Mouse (Mus musculus) limb, embryonic 14.5 days (tissue): Measurements from ENCODE around the gene Stag1. TPM values are rescaled to one million over a fixed set of nuclear protein-coding genes. Genes with fewer than 3 reads are reported as not detected.

ENCODE experiments used
- ATAC-seq: fragments of 200-750 bp; cut with Nextera tagmentation; 2 replicates; pipeline ENCODE4 v1.8.0; 2017; ENCODE audit warnings: low read depth, moderate number of reproducible peaks, moderate TSS enrichment; ENCODE audit not compliant: low FRiP score
- DNase-seq: peaks from one replicate; pipeline ENCODE4 v3.0.0-alpha.2; 2015; ENCODE audit warnings: low spot score
- H3K27ac ChIP-seq: fragments of 300-500 bp; sonication (generic); replicated peaks from 2 replicates; pipeline ENCODE4 v1.5.1; 2014; ENCODE audit warnings: low read depth, mild to moderate bottlenecking, low read length, moderate library complexity, mixed read lengths
- H3K27me3 ChIP-seq: fragments of 300-500 bp; sonication (generic); 2 replicates; pipeline ENCODE4 v1.6.1; 2014; ENCODE audit warnings: low read length, mixed read lengths; ENCODE audit not compliant: control insufficient read depth, insufficient read depth
- H3K36me3 ChIP-seq: fragments of 300-500 bp; sonication (generic); 2 replicates; pipeline ENCODE4 v1.6.1; 2014; ENCODE audit warnings: mild to moderate bottlenecking, low read length, moderate library complexity, mixed read lengths; ENCODE audit not compliant: control insufficient read depth, insufficient read depth
- H3K4me1 ChIP-seq: fragments of 300-500 bp; sonication (generic); 2 replicates; pipeline ENCODE4 v1.6.1; 2014; ENCODE audit warnings: antibody characterized with exemption, low read length, mixed read lengths; ENCODE audit not compliant: control insufficient read depth, insufficient read depth
- H3K4me2 ChIP-seq: fragments of 300-500 bp; sonication (generic); replicated peaks from 2 replicates; pipeline ENCODE4 v1.6.1; 2014; ENCODE audit warnings: low read depth, mild to moderate bottlenecking, low read length, moderate library complexity; ENCODE audit not compliant: severe bottlenecking
- H3K4me3 ChIP-seq: fragments of 300-500 bp; sonication (generic); replicated peaks from 2 replicates; pipeline ENCODE4 v1.5.1; 2014; ENCODE audit warnings: low read length
- H3K9ac ChIP-seq: fragments of 300-500 bp; sonication (generic); 2 replicates; pipeline ENCODE4 v1.6.1; 2014; ENCODE audit warnings: mild to moderate bottlenecking, low read depth, low read length, moderate library complexity; ENCODE audit not compliant: severe bottlenecking
- H3K9me3 ChIP-seq: fragments of 300-500 bp; sonication (generic); 2 replicates; pipeline ENCODE4 v1.6.1; 2016; ENCODE audit warnings: low read length; ENCODE audit not compliant: control insufficient read depth
- POLR2A ChIP-seq: fragments of 200-500 bp; IDR thresholded peaks from 2 replicates; pipeline ENCODE4 v1.8.0; 2012; ENCODE audit warnings: inconsistent platforms, mild to moderate bottlenecking, moderate library complexity, borderline replicate concordance; ENCODE audit not compliant: insufficient read depth, insufficient read length; ENCODE audit errors: extremely low read depth
- WGBS: fragments of 180-500 bp; shearing (Covaris S2); extraction: QIAGEN DNeasy Blood & Tissue Kit; methylation state at CpG from one replicate; pipeline ENCODE4 v1.1.7; 2014; 5-methylcytosine and 5-hydroxymethylcytosine counted together
- polyA plus RNA-seq, 2 experiments: library from polyadenylated mRNA; depleted of rRNA in 1 of 2; stranded (reverse) in 1 of 2; unstranded in 1 of 2; fragments of >200 nt; fragmentation: Nextera tagmentation in 1 of 2; extraction: Ambion mirVana in 1 of 2; gene quantifications; 2 replicates each; pipeline versions ENCODE4 v1.2.1 to v1.2.3; 2012 to 2014

Gene Stag1
- polyA plus RNA-seq, 2 experiments, result 35.0 to 45.5 TPM

DNA sequence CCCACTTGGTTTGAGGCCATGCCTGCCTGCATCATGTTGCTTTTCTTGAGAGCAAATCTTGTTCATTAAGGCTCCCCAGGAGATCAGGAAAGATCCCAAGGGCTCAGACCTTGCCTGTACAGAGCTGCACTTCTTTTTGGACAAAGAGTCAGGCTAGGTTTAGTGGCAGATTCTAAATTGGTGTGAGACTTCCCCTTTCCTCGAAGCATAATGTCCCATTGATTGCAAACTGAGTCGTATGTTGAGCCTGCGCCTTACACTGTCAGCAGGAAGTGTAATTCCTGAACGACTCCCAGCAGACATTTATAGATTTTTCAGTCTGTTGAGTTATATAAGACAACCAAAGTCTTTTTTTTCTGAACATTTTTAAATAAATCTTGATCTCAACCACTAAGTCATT lies 7.1 kb upstream of the Stag1 start:
- DNase-seq, result no peak
- no peak overlapping the region for H3K4me3 ChIP-seq
- H3K9me3 ChIP-seq, result no peaks in the 10 kb centered on the region
- no peak for ATAC-seq
- H3K4me2 ChIP-seq, result no peak overlapping the region
- H3K27me3 ChIP-seq, result no peaks in the 10 kb centered on the region
- 37% methylated on average over 4 of the region's 4 CpGs for WGBS
- no peaks in the 10 kb centered on the region for H3K4me1 ChIP-seq
- H3K9ac ChIP-seq, result no peak overlapping the region
- no peak overlapping the region for H3K27ac ChIP-seq
- TF ChIP-seq POLR2A, result no peak
- H3K36me3 ChIP-seq, result no peaks in the 10 kb centered on the region

DNA sequence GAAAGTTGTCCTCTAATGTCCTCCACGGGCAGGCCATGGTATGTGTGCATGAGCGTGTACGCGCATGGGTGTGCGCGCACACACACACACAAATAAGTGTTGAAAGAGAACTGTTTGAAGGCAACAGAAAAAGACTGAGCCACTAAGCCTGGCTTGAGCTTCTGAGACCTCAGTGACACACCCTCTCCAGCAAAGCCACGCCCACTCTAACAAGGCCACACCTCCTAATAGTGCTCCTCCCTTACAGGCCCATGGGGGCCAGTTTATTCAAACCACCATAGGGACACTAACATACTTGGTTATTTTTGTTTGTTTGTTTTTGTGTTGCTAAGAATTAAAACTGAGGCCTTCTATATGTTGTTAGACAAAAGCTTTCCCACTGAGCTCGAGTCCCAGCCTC lies 1.3 kb upstream of the Stag1 start:
- 91% methylated on average over 8 of the region's 8 CpGs for WGBS
- ATAC-seq (no peak), DNase-seq (no peak)
- H3K36me3 ChIP-seq, result no peaks in the 10 kb centered on the region
- H3K9ac ChIP-seq, result no peak overlapping the region
- no peak overlapping the region for H3K27ac ChIP-seq
- H3K27me3 ChIP-seq, result no peaks in the 10 kb centered on the region
- H3K4me1 ChIP-seq, result peaks cover 5% of the 10 kb centered on the region; the same call in 1 of the 2 replicates
- no peak for TF ChIP-seq POLR2A
- H3K4me3 ChIP-seq, result no peak overlapping the region
- no peak overlapping the region for H3K4me2 ChIP-seq
- no peaks in the 10 kb centered on the region for H3K9me3 ChIP-seq

DNA sequence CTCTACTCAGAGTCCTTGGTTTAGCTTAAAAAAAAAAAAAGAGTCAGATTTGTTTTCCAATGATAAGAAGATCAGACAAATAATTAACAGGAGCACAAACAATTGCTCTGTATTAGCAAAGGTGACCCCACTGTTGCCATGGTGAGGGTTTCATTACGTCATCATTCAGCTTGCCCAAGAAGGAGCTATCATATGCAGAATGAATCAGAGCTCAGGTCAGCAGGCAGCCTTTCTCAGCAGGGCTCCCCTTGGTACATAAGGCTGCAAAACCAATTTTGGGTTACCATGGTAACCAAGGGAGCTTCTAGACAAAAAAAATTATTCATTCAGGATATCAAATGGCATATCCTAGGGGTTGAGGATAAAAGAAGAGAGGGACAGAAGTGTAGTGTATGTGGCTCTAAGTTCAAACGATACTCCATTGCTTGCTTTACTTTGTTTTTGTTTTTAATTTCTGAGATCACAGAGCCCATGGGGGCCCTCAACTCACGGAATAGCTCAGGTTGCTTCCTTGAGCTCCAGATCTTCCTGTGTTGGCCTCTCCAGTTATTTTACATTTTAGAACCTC lies 2.2 kb downstream of the Stag1 start:
- H3K4me1 ChIP-seq, result peaks cover 5% of the 10 kb centered on the region; the same call in 1 of the 2 replicates
- no peak overlapping the region for H3K4me2 ChIP-seq
- no peak overlapping the region for H3K27ac ChIP-seq
- DNase-seq (no peak), ATAC-seq (peak; percentile 60)
- H3K9ac ChIP-seq, result no peak overlapping the region
- WGBS, result 48% methylated on average over 3 of the region's 3 CpGs
- H3K9me3 ChIP-seq, result no peaks in the 10 kb centered on the region
- no peaks in the 10 kb centered on the region for H3K36me3 ChIP-seq
- TF ChIP-seq POLR2A, result no peak
- no peaks in the 10 kb centered on the region for H3K27me3 ChIP-seq
- H3K4me3 ChIP-seq, result no peak overlapping the region

DNA sequence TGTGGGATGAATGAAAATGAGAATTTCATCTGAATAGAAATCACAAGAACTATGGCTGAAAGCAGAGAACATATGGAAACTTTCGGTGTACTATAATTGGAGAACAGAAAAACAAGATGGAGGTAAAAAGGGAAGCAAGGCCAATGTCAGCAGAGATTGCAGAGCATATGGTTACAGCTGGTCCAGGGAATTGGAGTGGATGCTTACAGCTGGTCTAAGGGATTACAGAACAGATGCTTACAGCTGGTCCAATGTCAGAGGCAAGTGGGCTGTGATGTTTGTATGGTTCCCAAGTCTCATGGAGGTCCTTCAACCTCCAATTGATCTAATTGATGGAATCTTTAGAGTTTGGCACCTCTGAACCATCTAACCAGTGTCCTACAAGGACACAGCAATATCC lies 4.5 kb downstream of the Stag1 start:
- WGBS, result 95% methylated on average over 1 of the region's 1 CpGs

DNA sequence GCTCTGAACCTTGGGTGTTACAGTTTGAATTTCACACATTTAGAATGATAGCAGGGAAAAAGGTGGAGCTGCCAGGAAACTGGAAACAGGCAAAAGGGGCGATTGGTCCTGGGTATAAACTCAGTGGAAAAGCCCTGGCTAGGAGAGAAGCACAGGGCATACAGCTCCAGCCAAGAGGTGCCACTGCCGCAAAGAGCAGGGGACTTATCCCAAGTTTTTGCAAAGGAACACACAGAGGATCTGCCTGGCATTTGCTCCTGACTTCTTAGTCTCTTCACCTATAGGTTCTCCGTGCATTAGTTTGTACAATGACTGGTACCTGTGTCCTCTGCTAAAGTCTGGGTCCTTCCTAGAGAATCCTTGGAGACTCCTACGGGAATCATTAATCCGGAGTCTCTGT lies 5.6 kb downstream of the Stag1 start:
- no peak overlapping the region for H3K4me3 ChIP-seq
- ATAC-seq, result no peak
- H3K9me3 ChIP-seq, result no peaks in the 10 kb centered on the region
- no peaks in the 10 kb centered on the region for H3K36me3 ChIP-seq
- DNase-seq, result no peak
- TF ChIP-seq POLR2A, result no peak
- H3K27me3 ChIP-seq, result no peaks in the 10 kb centered on the region
- H3K4me2 ChIP-seq, result no peak overlapping the region
- 72% methylated on average over 5 of the region's 5 CpGs for WGBS
- no peak overlapping the region for H3K27ac ChIP-seq
- no peak overlapping the region for H3K9ac ChIP-seq
- H3K4me1 ChIP-seq, result peaks cover 5% of the 10 kb centered on the region; the same call in 1 of the 2 replicates

More for the DNA sequence above, 4.5 kb downstream of the Stag1 start:
- Histone ChIP-seq H3K36me3 (no peaks in the 10 kb centered on the region), H3K4me3 (no peak overlapping the region), H3K4me2 (no peak overlapping the region), H3K9ac (no peak overlapping the region), H3K9me3 (no peaks in the 10 kb centered on the region), H3K4me1 (peaks cover 5% of the 10 kb centered on the region; the same call in 1 of the 2 replicates), H3K27me3 (no peaks in the 10 kb centered on the region), H3K27ac (no peak overlapping the region)
- no peak for TF ChIP-seq POLR2A
- peak; percentile 75; the same call in 1 of the 2 replicates for ATAC-seq
- DNase-seq, result no peak

DNA sequence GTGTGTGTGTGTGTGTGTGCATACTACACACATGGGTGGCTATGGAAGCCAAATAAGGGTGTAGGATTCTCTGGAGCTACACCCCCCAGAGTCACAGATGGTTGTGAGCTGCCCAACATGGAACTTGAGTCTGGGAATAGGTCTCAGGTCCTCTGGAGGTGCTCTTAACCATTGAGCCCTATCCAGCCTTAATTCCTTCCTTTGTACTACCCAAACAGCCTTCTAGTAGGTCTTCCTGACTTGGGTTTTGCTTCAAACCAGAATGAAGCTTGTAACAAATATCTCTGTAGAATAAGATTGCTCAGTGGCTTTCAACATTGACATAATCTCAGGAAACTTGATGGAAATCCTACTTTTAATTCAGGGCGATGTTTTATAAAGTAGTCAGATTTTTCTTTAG lies 7.9 kb downstream of the Stag1 start:
- H3K36me3 ChIP-seq, result no peaks in the 10 kb centered on the region
- H3K27me3 ChIP-seq, result no peaks in the 10 kb centered on the region
- no peak for ATAC-seq
- H3K9me3 ChIP-seq, result no peaks in the 10 kb centered on the region
- no peak for DNase-seq
- H3K9ac ChIP-seq, result no peak overlapping the region
- no peaks in the 10 kb centered on the region; the same call in 1 of the 2 replicates for H3K4me1 ChIP-seq
- no peak overlapping the region for H3K27ac ChIP-seq
- H3K4me3 ChIP-seq, result no peak overlapping the region
- 94% methylated on average over 1 of the region's 1 CpGs for WGBS
- H3K4me2 ChIP-seq, result no peak overlapping the region
- no peak for TF ChIP-seq POLR2A
